Mouse (Mus musculus) megakaryocyte, embryonic 14.5 days (primary cell): ENCODE data around the gene Hoxd3. TPM values are rescaled to one million over a fixed set of nuclear protein-coding genes. Genes with fewer than 3 reads are reported as not detected.

ENCODE experiments used
- H3K27me3 ChIP-seq: replicated peaks from 2 replicates; pipeline ENCODE3; 2012; ENCODE audit warnings: inconsistent platforms
- H3K36me3 ChIP-seq: replicated peaks from 2 replicates; pipeline ENCODE3; 2012; ENCODE audit warnings: low read length, inconsistent platforms, mixed read lengths
- H3K4me1 ChIP-seq: 2 replicates; pipeline ENCODE4 v1.6.1; 2012; ENCODE audit warnings: inconsistent platforms
- H3K4me3 ChIP-seq: replicated peaks from 2 replicates; pipeline ENCODE3; 2012; ENCODE audit warnings: moderate library complexity, mild to moderate bottlenecking, inconsistent platforms
- H3K9me3 ChIP-seq: 2 replicates; pipeline ENCODE4 v1.6.1; 2012; ENCODE audit warnings: inconsistent platforms
- FLI1 ChIP-seq: IDR thresholded peaks from 2 replicates; pipeline ENCODE4 v1.6.1; 2012; ENCODE audit warnings: low read length, inconsistent platforms, mixed read lengths
- GATA1 ChIP-seq: IDR thresholded peaks from 3 replicates; pipeline ENCODE4 v1.6.1; 2012; ENCODE audit warnings: mixed read lengths, low read length, inconsistent platforms, borderline replicate concordance
- polyA plus RNA-seq: library from polyadenylated mRNA; stranded (reverse); fragments of >175 nt; gene quantifications from 2 replicates; pipeline ENCODE4 v1.2.3, GENCODE M21; 2012; ENCODE audit warnings: low replicate concordance; ENCODE audit not compliant: insufficient read depth

Gene Hoxd3
- polyA plus RNA-seq, 1 experiment: not detected

- peaks cover 91% of the 10 kb centered on the region for H3K27me3 ChIP-seq
Measured at GRCm38 (mm10) chr2:74726551-74726950, 14.8 kb downstream of the Hoxd3 start, which contains the start of gene Gm28230. Gene Gm28230 (plus strand): TSS chr2:74726728.

DNA sequence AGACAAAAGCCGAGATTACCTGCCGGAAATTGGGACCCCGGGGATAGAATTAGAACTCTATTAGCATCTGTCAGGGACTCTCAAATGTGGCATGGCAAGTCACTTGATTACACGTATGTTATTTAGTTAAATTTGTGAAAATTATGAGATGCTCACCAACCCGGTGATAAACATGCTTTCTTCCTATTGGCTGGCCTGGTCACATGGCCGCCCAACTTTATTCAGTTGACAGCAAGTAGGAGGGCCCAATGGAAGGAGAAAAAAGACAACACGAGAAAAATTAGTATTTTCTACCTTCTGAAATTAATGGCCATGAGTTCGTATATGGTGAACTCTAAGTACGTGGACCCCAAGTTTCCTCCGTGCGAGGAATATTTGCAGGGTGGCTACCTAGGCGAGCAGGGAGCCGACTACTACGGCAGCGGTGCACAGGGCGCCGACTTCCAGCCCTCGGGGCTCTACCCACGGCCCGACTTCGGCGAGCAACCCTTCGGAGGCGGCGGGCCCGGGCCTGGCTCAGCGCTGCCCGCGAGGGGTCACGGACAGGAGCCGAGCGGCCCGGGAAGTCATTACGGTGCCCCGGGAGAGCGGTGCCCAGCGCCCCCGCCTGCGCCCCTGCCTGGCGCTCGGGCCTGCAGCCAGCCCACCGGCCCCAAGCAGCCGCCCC is 15.4 kb downstream of the Hoxd3 start:
- H3K4me1 ChIP-seq: no peaks in the 10 kb centered on the region; the same call in 1 of the 2 replicates
- H3K4me3 ChIP-seq: peak overlapping the region; percentile 28
- H3K27me3 ChIP-seq: peaks cover 92% of the 10 kb centered on the region
- TF ChIP-seq FLI1 (no peak), GATA1 (no peak)
- no peaks in the 10 kb centered on the region for H3K9me3 ChIP-seq
- no peaks in the 10 kb centered on the region for H3K36me3 ChIP-seq

More at GRCm38 (mm10) chr2:74726551-74726950, 14.8 kb downstream of the Hoxd3 start, which contains the start of gene Gm28230:
- no peaks in the 10 kb centered on the region for H3K9me3 ChIP-seq
- H3K36me3 ChIP-seq: no peaks in the 10 kb centered on the region
- H3K4me3 ChIP-seq: peak within 1 kb of the TSS; percentile 28
- no peak for TF ChIP-seq FLI1
- TF ChIP-seq GATA1: no peak
- H3K4me1 ChIP-seq: no peaks in the 10 kb centered on the region; the same call in 1 of the 2 replicates

DNA sequence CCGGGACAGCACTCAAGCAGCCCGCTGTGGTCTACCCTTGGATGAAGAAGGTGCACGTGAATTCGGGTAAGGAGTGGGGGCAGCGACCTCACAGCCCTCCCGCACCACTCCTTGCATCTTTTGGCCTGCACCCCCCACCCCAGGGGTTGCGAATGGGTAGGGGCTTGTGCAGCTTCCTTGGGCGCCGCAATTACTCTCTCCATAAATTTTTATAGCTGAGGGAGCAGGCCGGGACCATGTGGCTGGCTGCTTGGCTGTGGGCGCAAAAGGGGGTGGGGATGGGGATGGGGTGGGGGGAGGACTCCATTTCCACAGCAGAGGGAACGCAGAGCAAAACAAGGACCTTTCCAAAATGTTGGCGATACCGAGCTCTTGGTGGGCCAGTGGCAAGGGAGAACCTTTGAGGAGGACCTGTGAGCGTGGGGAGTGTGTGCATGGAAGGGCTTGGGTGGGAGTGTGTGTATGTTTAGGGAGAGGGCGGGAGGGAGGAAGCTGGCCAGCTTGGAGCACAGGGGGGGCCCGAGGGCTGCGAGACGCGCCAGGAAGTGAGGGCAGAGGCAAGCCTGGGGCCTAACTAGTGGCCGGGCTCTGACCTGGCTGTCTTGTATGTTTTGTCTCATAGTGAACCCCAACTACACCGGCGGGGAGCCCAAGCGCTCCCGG is 16.0 kb downstream of the Hoxd3 start:
- Histone ChIP-seq H3K9me3 (no peaks in the 10 kb centered on the region), H3K4me1 (peaks cover 5% of the 10 kb centered on the region; the same call in 1 of the 2 replicates), H3K27me3 (peaks cover 92% of the 10 kb centered on the region), H3K4me3 (no peak overlapping the region), H3K36me3 (no peaks in the 10 kb centered on the region)
- TF ChIP-seq GATA1: no peak
- no peak for TF ChIP-seq FLI1

DNA sequence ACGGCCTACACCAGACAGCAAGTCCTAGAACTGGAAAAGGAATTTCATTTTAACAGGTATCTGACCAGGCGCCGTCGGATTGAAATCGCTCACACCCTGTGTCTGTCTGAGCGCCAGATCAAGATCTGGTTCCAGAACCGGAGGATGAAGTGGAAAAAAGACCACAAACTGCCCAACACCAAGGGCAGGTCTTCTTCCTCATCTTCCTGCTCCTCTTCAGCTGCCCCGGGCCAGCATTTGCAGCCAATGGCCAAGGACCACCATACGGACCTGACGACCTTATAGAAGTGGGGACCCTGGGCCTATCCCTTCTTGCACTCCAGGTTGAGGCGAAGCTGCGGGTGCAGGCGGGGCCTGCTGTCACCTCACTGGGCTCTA is 16.6 kb downstream of the Hoxd3 start:
- H3K27me3 ChIP-seq: peaks cover 92% of the 10 kb centered on the region
- H3K9me3 ChIP-seq: no peaks in the 10 kb centered on the region
- peaks cover 6% of the 10 kb centered on the region; the same call in 1 of the 2 replicates for H3K4me1 ChIP-seq
- no peaks in the 10 kb centered on the region for H3K36me3 ChIP-seq
- H3K4me3 ChIP-seq: no peak overlapping the region
- TF ChIP-seq FLI1 (no peak), GATA1 (no peak)

DNA sequence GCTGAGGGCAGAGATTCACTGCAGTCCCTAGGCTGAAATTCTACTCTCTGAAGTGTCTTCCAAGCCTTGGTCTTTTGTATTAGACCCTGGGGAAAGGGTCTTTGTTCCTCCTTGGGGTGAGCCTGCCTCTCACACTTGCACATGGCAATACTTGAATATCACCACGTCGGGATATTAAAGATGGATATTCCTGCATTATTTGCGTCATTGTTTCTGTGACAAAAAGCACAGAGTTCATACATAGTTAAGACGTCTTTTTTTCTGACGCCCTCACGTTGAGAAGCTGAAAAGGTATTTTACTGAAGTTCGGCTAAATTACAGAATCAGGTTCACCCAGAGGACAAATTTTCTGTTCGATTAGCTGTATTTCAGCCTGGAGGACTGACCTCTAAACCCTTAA is 18.6 kb downstream of the Hoxd3 start:
- no peaks in the 10 kb centered on the region for H3K36me3 ChIP-seq
- no peaks in the 10 kb centered on the region for H3K9me3 ChIP-seq
- TF ChIP-seq GATA1 (no peak), FLI1 (no peak)
- peaks cover 6% of the 10 kb centered on the region for H3K4me1 ChIP-seq
- no peak overlapping the region for H3K4me3 ChIP-seq
- peaks cover 90% of the 10 kb centered on the region for H3K27me3 ChIP-seq

- no peak overlapping the region for H3K4me3 ChIP-seq
- peaks cover 91% of the 10 kb centered on the region for H3K27me3 ChIP-seq
- no peaks in the 10 kb centered on the region for H3K9me3 ChIP-seq
- H3K36me3 ChIP-seq: no peaks in the 10 kb centered on the region
- TF ChIP-seq GATA1: no peak
- TF ChIP-seq FLI1: no peak
- peaks cover 12% of the 10 kb centered on the region for H3K4me1 ChIP-seq
Measured at GRCm38 (mm10) chr2:74731055-74731454, 19.3 kb downstream of the Hoxd3 start.

- TF ChIP-seq GATA1: no peak
- TF ChIP-seq FLI1: no peak
- no peaks in the 10 kb centered on the region; the same call in 1 of the 2 replicates for H3K9me3 ChIP-seq
- H3K4me3 ChIP-seq: no peak overlapping the region
- peaks cover 17% of the 10 kb centered on the region for H3K4me1 ChIP-seq
- H3K27me3 ChIP-seq: peaks cover 91% of the 10 kb centered on the region
- no peaks in the 10 kb centered on the region for H3K36me3 ChIP-seq
Measured at GRCm38 (mm10) chr2:74731799-74732512, 20.2 kb downstream of the Hoxd3 start.

DNA sequence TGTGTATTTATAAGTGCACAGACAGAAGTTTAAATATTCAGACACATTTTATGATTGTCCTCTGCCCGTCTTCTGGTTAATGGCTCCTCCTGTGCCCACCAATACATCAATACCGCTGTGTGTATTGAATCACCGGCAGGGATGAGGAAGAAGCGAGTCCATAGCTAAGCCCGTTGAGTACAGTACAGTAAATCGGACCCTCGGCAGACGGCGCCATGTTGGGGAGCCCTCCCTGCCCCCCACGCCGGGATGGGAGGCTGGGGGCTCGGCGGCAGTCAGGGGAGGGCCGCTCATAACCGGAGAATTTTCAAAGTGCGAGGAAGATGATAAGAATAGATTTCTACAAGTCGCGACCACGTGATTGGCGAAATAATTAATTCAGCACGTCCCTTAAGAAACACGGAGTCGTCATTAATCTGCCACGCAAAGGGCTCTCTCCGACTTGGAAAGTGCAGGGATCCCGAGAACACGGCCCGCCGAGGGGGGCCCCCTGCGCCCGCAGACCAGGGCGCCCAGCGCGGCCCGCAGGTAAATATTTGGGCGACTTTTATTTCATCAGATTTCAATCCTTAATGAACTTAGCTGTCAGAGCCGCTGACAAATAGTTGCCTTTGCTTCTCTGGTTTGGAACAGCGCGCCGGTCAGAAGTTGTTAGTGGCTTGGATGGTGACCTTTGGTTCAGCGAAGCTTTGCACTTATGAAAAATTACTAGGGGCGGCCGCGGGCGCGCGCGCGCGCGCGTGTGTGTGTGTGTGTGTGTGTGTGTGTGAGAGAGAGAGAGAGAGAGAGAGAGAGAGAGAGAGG is 21.0 kb downstream of the Hoxd3 start:
- Histone ChIP-seq H3K4me1 (peaks cover 17% of the 10 kb centered on the region), H3K4me3 (peak overlapping the region; percentile 14), H3K27me3 (peaks cover 91% of the 10 kb centered on the region), H3K36me3 (no peaks in the 10 kb centered on the region), H3K9me3 (no peaks in the 10 kb centered on the region; the same call in 1 of the 2 replicates)
- TF ChIP-seq FLI1 (no peak), GATA1 (no peak)

GRCm38 (mm10) chr2:74733317-74733661 is 21.6 kb downstream of the Hoxd3 start:
- H3K36me3 ChIP-seq: no peaks in the 10 kb centered on the region
- H3K4me1 ChIP-seq: peaks cover 17% of the 10 kb centered on the region
- H3K27me3 ChIP-seq: peaks cover 91% of the 10 kb centered on the region
- H3K4me3 ChIP-seq: no peak overlapping the region
- peaks cover 3% of the 10 kb centered on the region for H3K9me3 ChIP-seq
- TF ChIP-seq GATA1 (no peak), FLI1 (no peak)
